Mouse (Mus musculus): ENCODE results near the gene Ptprc.

GRCm38 (mm10) chr1:138144365-138144764 is 31.1 kb downstream of the Ptprc start:
- TF ChIP-seq CTCF (IDR thresholded peaks at IDR 0.05; ENCODE audit: control insufficient read depth, insufficient read depth, insufficient replicate concordance, low read depth, low read length) (no peak), POLR2A (IDR thresholded peaks at IDR 0.05; ENCODE audit: control insufficient read depth, low read depth, low read length) (no peak)

Measured in testis, adult 2 months (tissue).